Mouse (Mus musculus) liver, embryonic 14.5 days (tissue): ENCODE measurements around the gene Btg1-ps2. TPM values are rescaled to one million over a fixed set of nuclear protein-coding genes. Genes with fewer than 3 reads are reported as not detected.
"Not testable (repeated sequence)": the region's sequence is repeated elsewhere in the genome, so short reads cannot be mapped to it uniquely, and the experiment has no call there.

Source experiments
- ATAC-seq: fragments of 200-750 bp; cut with Nextera tagmentation; 2 replicates; pipeline ENCODE4 v1.8.0; 2017; ENCODE audit warnings: moderate number of reproducible peaks, mild to moderate bottlenecking, moderate library complexity; ENCODE audit not compliant: insufficient read depth
- DNase-seq, 3 experiments: peaks; one replicate each; pipeline ENCODE4 v3.0.0-alpha.2; 2012 to 2013; ENCODE audit warnings: low read depth in 3 of 3, low spot score in 3 of 3
- H3K27ac ChIP-seq: fragments of 300-500 bp; sonication (generic); 2 replicates; pipeline ENCODE4 v1.5.1; 2014; ENCODE audit warnings: moderate library complexity, mild to moderate bottlenecking, control low read depth, inconsistent platforms
- H3K27me3 ChIP-seq: fragments of 300-500 bp; sonication (generic); 2 replicates; pipeline ENCODE4 v1.6.1; 2014; ENCODE audit warnings: mild to moderate bottlenecking, low read length, moderate library complexity; ENCODE audit not compliant: control insufficient read depth, insufficient read depth
- H3K36me3 ChIP-seq: fragments of 300-500 bp; sonication (generic); replicated peaks from 2 replicates; pipeline ENCODE4 v1.6.1; 2014; ENCODE audit warnings: low read depth; ENCODE audit not compliant: control insufficient read depth, insufficient read depth
- H3K4me1 ChIP-seq, 2 experiments: fragments of 200-500 bp in 1 of 2; fragments of 300-500 bp in 1 of 2; sonication (generic) in 1 of 2; replicated peaks; 2 replicates each; pipeline ENCODE4 v1.6.1; 2012 to 2014; ENCODE audit warnings: antibody characterized with exemption in 1 of 2, inconsistent platforms in 1 of 2, low read length in 1 of 2; ENCODE audit not compliant: control insufficient read depth in 2 of 2, insufficient read depth in 2 of 2
- H3K4me2 ChIP-seq: fragments of 300-500 bp; sonication (generic); 2 replicates; pipeline ENCODE4 v1.6.1; 2014; ENCODE audit warnings: low read depth, mild to moderate bottlenecking, control low read depth, moderate library complexity
- H3K4me3 ChIP-seq, 2 experiments: fragments of 200-500 bp in 1 of 2; fragments of 300-500 bp in 1 of 2; sonication (generic) in 1 of 2; 2 replicates each; pipeline ENCODE4 v1.5.1; 2012 to 2014; ENCODE audit warnings: low read depth in 2 of 2, low read length in 2 of 2, mild to moderate bottlenecking in 2 of 2, control low read depth in 1 of 2, inconsistent platforms in 1 of 2, moderate library complexity in 1 of 2; ENCODE audit not compliant: insufficient read depth in 1 of 2
- H3K9ac ChIP-seq: fragments of 300-500 bp; sonication (generic); replicated peaks from 2 replicates; pipeline ENCODE4 v1.6.1; 2014; ENCODE audit warnings: mild to moderate bottlenecking, control low read depth, moderate library complexity
- H3K9me3 ChIP-seq: fragments of 300-500 bp; sonication (generic); 2 replicates; pipeline ENCODE4 v1.6.1; 2016; ENCODE audit warnings: low read length, mixed read lengths; ENCODE audit not compliant: control insufficient read depth
- CTCF ChIP-seq: IDR thresholded peaks from 2 replicates; pipeline ENCODE4 v1.5.1; 2016; ENCODE audit warnings: antibody characterized with exemption, low read depth, control low read depth
- EP300 ChIP-seq: IDR thresholded peaks from 2 replicates; pipeline ENCODE4 v1.6.1; 2016; ENCODE audit warnings: antibody characterized with exemption, low read depth
- WGBS: fragments of 180-500 bp; shearing (Covaris S2); extraction: QIAGEN DNeasy Blood & Tissue Kit; methylation state at CpG from one replicate; pipeline ENCODE4 v1.1.7; 2014; ENCODE audit not compliant: insufficient replicate concordance; 5-methylcytosine and 5-hydroxymethylcytosine counted together
- polyA plus RNA-seq, 2 experiments: library from polyadenylated mRNA; depleted of rRNA in 1 of 2; stranded (reverse) in 1 of 2; unstranded in 1 of 2; fragments of >200 nt; fragmentation: Nextera tagmentation in 1 of 2; extraction: Ambion mirVana in 1 of 2; gene quantifications; 2 replicates each; pipeline versions ENCODE4 v1.2.1 to v1.2.3; 2012 to 2014

Btg1-ps2 gene
- polyA plus RNA-seq, 2 experiments = not detected

GRCm38 (mm10) chrX:38039666-38040065 lies 3.2 kb downstream of the Btg1-ps2 start:
- Histone ChIP-seq H3K27me3 (no peaks in the 10 kb centered on the region), H3K27ac (no peak overlapping the region), H3K9ac (no peak overlapping the region), H3K4me3 (no peak overlapping the region), H3K9me3 (no peaks in the 10 kb centered on the region), H3K36me3 (no peaks in the 10 kb centered on the region), H3K4me1 (no peaks in the 10 kb centered on the region), H3K4me2 (no peak overlapping the region)
- TF ChIP-seq CTCF (no peak), EP300 (no peak)
- no peak for DNase-seq
- 69% methylated on average over 5 of the region's 5 CpGs for WGBS
- ATAC-seq = no peak

DNA sequence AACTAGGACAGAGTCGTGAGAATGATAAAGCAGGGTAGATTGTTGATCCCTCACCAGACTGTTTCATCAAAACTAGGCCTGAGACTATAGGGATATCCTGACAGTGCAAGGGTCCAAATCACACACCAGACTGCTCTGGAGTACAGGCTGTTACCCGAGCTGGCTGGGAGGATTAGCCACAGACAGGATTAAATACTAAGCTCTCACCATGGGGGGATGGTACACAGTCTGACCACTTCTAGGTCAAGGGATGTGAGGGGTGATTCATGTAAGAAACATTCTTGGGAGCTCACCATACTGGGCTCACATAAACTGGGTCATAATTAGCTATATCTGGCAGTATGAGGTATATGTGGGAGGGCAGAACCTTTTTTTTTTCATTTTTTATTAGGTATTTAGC lies 9.1 kb downstream of the Btg1-ps2 start:
- H3K9ac ChIP-seq = no peak overlapping the region
- DNase-seq (no peak), ATAC-seq (no peak)
- no peak for TF ChIP-seq EP300
- no peaks in the 10 kb centered on the region for H3K9me3 ChIP-seq
- WGBS = 46% methylated on average over 2 of the region's 2 CpGs
- no peak overlapping the region for H3K27ac ChIP-seq
- no peaks in the 10 kb centered on the region for H3K4me1 ChIP-seq
- H3K4me2 ChIP-seq = no peak overlapping the region
- H3K4me3 ChIP-seq = no peak overlapping the region
- no peaks in the 10 kb centered on the region for H3K27me3 ChIP-seq
- no peaks in the 10 kb centered on the region for H3K36me3 ChIP-seq

DNA sequence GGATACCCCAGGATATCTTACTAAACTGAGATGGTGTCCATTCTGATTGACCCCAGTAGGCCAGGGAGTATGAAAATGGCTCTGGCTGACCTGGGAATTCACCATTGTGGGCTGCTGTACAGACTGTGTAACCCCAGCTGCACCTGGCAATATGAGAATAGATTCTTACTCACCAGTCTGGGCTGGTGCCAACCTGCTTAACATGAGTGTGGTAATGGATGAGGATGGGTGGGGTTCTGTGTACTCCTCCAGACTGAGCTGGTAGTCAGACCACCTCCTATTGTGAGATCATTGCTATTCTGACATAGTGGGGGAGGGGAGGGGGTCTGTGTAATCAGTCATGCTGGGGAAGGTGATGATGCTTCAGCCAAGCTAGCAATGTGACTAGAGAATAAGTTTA lies 24.3 kb downstream of the Btg1-ps2 start, which contains the start of gene Btg1-ps1:
Gene Btg1-ps1 (minus strand): TSS at position 219 of the 400 bp plus-strand sequence.
- not testable (repeated sequence) for H3K27ac ChIP-seq, H3K9me3 ChIP-seq, H3K4me2 ChIP-seq, H3K4me1 ChIP-seq, H3K27me3 ChIP-seq, ATAC-seq, H3K4me3 ChIP-seq, DNase-seq, H3K36me3 ChIP-seq, H3K9ac ChIP-seq

DNA sequence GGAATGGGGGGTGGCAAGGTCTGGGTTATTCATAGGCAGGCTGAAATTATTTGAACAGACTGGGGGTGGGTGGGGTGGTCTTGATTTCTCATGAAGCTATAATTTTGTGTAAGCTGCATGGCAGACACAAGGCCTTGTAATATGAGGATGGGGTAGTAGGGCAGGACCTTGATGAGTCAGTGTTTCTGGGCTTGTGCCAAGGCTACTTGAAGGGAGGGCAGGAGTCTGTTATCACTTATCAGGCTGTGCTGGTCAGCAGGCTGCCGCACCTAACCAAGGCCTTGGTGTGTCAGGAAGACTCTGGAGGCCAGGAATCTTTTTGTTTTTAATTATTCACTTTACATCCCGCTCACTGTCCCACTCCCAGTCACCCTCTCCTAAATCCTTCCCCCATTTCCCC lies 34.2 kb downstream of the Btg1-ps2 start:
- Histone ChIP-seq H3K36me3 (no peaks in the 10 kb centered on the region), H3K27me3 (no peaks in the 10 kb centered on the region), H3K27ac (no peak overlapping the region), H3K4me2 (no peak overlapping the region), H3K4me3 (no peak overlapping the region), H3K4me1 (no peaks in the 10 kb centered on the region), H3K9me3 (no peaks in the 10 kb centered on the region), H3K9ac (no peak overlapping the region)
- WGBS = 12% methylated on average over 2 of the region's 2 CpGs
- DNase-seq (no peak), ATAC-seq (no peak)
- TF ChIP-seq CTCF = no peak
- TF ChIP-seq EP300 = no peak

Other genes with a start within 250 kb of the Btg1-ps2 start
- 0.47 and 1.2 TPM in 2 replicates for gene Rhox5, start 238.3 kb downstream of the Btg1-ps2 start, polyA plus RNA-seq (2012; rRNA removed)
- gene Rhox5, start 238.3 kb downstream of the Btg1-ps2 start, polyA plus RNA-seq (2014; fragmentation: Nextera tagmentation; extraction: Ambion mirVana) = 1.3 TPM in 2 replicates
- gene Rhox6, start 216.2 kb downstream of the Btg1-ps2 start, polyA plus RNA-seq (2012; rRNA removed) = not detected in 2 replicates
- not detected in 2 replicates for gene Rhox6, start 216.2 kb downstream of the Btg1-ps2 start, polyA plus RNA-seq (2014; fragmentation: Nextera tagmentation; extraction: Ambion mirVana)
- gene Rhox7a, start 211.4 kb downstream of the Btg1-ps2 start, polyA plus RNA-seq (2012; rRNA removed) = not detected in 2 replicates
- not detected in 2 replicates for gene Rhox7a, start 211.4 kb downstream of the Btg1-ps2 start, polyA plus RNA-seq (2014; fragmentation: Nextera tagmentation; extraction: Ambion mirVana)
- gene Rhox8, start 164.2 kb downstream of the Btg1-ps2 start, polyA plus RNA-seq (2012; rRNA removed) = not detected in 2 replicates
- not detected in 2 replicates for gene Rhox8, start 164.2 kb downstream of the Btg1-ps2 start, polyA plus RNA-seq (2014; fragmentation: Nextera tagmentation; extraction: Ambion mirVana)
- not detected in 2 replicates for gene Rhox7b, start 145.9 kb downstream of the Btg1-ps2 start, polyA plus RNA-seq (2012; rRNA removed)
- not detected in 2 replicates for gene Rhox7b, start 145.9 kb downstream of the Btg1-ps2 start, polyA plus RNA-seq (2014; fragmentation: Nextera tagmentation; extraction: Ambion mirVana)
- gene Rhox9, start 141.3 kb downstream of the Btg1-ps2 start, polyA plus RNA-seq (2012; rRNA removed) = not detected in 2 replicates
- gene Rhox9, start 141.3 kb downstream of the Btg1-ps2 start, polyA plus RNA-seq (2014; fragmentation: Nextera tagmentation; extraction: Ambion mirVana) = not detected in 2 replicates
- gene Btg1-ps1, start 24.3 kb downstream of the Btg1-ps2 start, polyA plus RNA-seq (2012; rRNA removed) = not detected in 2 replicates
- not detected in 2 replicates for gene Btg1-ps1, start 24.3 kb downstream of the Btg1-ps2 start, polyA plus RNA-seq (2014; fragmentation: Nextera tagmentation; extraction: Ambion mirVana)
- not detected in 2 replicates for gene Rhox10, start 23.4 kb upstream of the Btg1-ps2 start, polyA plus RNA-seq (2012; rRNA removed)
- gene Rhox10, start 23.4 kb upstream of the Btg1-ps2 start, polyA plus RNA-seq (2014; fragmentation: Nextera tagmentation; extraction: Ambion mirVana) = not detected in 2 replicates
- gene Rhox11, start 42.0 kb upstream of the Btg1-ps2 start, polyA plus RNA-seq (2012; rRNA removed) = not detected in 2 replicates
- gene Rhox11, start 42.0 kb upstream of the Btg1-ps2 start, polyA plus RNA-seq (2014; fragmentation: Nextera tagmentation; extraction: Ambion mirVana) = not detected in 2 replicates
- gene Rhox12, start 67.8 kb upstream of the Btg1-ps2 start, polyA plus RNA-seq (2012; rRNA removed) = not detected in 2 replicates
- gene Rhox12, start 67.8 kb upstream of the Btg1-ps2 start, polyA plus RNA-seq (2014; fragmentation: Nextera tagmentation; extraction: Ambion mirVana) = not detected in 2 replicates
- gene Rhox13, start 78.1 kb upstream of the Btg1-ps2 start, polyA plus RNA-seq (2012; rRNA removed) = not detected in 2 replicates
- not detected in 2 replicates for gene Rhox13, start 78.1 kb upstream of the Btg1-ps2 start, polyA plus RNA-seq (2014; fragmentation: Nextera tagmentation; extraction: Ambion mirVana)
- gene Zbtb33, start 146.7 kb upstream of the Btg1-ps2 start, polyA plus RNA-seq (2012; rRNA removed) = 1.5 and 2.6 TPM in 2 replicates
- gene Zbtb33, start 146.7 kb upstream of the Btg1-ps2 start, polyA plus RNA-seq (2014; fragmentation: Nextera tagmentation; extraction: Ambion mirVana) = 1.2 and 1.3 TPM in 2 replicates
- 0.41 and 0.44 TPM in 2 replicates for gene Tmem255a, start 209.3 kb upstream of the Btg1-ps2 start, polyA plus RNA-seq (2012; rRNA removed)
- 1.4 TPM in 2 replicates for gene Tmem255a, start 209.3 kb upstream of the Btg1-ps2 start, polyA plus RNA-seq (2014; fragmentation: Nextera tagmentation; extraction: Ambion mirVana)